Mouse (Mus musculus) lung, postnatal 36 days (tissue): ENCODE measurements around the gene Zdhhc15.
"Not testable (repeated sequence)": the region's sequence is repeated elsewhere in the genome, so short reads cannot be mapped to it uniquely, and the experiment has no call there.

Experiments used
- DNase-seq: peaks from one replicate; pipeline ENCODE4 v3.0.0; 2022; ENCODE audit warnings: mixed read lengths

The Zdhhc15 gene

DNA sequence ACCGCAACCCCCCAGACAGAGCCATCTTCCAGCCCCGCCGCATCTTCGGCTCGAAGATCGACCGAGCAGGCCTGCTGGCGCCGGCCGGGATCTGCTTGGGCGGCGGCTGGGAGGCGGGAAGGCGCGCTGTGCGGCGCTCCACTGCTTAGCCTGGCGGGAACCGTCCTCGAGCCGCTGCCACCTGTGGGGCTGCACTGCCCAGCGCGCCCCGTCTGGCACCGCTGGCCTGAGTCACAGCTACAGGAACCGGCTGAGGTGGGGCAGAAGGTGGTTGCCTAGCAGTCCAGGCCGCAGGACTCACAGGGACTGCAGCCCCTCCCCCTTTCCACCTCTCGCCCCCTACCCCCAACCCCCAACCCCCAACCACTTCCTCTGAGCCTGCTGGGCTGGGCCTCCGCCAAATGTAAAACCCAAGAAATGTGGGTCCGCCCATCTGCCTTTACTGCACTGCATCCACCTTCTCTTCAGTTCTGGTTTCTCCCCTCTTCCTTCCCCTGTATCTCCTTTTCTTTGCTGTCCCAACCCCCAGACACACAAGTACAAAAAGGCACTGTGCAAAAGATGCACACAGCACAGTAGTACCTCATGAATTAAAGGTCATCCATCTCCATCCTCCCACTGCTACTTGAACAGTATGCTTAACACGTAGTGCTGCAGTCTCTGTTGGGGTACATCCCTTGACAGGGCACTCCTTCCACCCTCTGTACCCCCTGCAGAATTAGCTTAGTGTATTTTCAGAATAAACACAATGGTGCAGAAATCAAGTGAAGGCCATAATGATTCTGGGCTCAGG, at the start of gene Zdhhc15:
Gene Zdhhc15 (minus strand): TSS at position 308 of the 793 bp plus-strand sequence.
- peak; percentile 29 for DNase-seq

DNA sequence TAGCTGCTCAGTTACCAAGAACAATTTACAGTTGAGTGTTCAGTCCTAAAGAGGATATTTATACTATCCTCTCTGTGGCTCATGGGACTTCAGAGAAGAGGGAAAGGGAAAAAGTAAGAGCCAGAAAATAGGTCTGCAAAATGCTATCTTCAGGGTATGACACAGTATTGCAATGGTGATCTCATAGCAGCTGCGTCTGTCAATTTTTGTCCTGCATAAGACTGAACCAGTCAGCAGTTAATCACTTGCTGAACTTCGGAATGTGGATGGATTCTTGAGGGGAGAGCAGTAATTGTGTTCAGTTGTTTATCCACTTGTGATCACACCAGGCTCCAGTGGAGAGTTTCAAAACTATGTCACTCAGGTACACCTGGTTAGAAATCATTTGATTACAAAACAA, 37.1 kb upstream of the Zdhhc15 start:
- no peak for DNase-seq

DNA sequence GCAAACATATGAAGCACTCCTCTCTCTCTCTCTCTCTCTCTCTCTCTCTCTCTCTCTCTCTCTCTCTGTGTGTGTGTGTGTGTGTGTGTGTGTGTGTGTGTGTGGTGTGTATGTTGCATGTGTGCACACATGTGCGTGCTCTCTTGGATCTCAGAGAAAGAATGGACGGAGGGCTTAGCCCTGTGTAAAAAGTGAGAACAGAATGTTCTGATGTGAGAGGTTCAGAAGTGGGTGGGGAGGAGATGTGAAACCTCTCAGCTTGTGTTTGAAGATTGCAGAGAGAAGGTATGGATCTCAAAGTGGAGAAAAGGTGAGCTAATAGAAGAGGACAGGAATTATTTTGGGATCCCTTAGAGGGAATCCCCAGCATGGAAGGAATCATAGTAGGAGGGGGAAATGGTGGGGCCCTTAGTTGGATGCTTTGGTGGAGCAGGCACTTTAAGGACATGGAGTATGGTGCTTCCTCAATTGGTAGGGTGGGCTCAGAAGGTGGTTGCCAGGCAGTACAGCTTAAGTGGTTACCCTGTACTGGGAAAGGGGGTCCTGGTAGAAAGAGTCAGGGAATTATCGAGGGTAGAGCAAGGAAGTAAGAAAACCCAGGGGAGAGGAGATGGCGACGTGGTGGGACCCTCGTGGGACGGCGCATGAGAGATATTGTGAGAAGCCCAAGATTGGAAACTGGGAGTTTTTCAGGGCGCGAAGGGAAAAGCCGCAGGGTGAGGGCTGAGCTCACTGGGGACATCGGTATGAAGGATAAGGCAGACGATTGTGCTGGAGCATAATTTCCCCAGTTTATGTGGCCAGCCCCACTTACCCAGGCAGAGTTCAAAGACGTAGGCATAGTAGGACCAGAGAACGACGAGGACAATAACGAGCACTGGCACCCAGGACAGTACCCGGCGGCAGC, 761 bp downstream of the Zdhhc15 start:
- peak; percentile 24 for DNase-seq

DNA sequence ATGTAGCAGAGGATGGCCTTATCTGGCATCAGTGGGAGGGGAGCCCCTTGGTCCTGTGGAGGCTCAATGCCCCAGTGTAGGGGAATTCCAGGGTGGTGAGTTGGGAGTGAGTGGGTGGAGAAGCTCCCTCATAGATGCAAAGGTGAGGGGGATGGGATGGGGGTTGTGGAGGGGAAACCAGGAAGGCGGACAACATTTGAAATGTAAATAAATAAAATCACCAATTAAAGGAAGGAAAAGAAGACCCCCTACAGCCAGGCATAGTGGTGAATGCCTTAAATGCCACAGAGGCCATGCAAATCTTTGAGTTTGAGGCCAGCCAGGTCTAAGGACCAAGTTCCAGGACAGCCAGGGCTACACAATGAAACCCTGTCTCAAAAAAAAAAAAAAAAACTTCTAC, 13.9 kb downstream of the Zdhhc15 start:
- DNase-seq, result no peak

DNA sequence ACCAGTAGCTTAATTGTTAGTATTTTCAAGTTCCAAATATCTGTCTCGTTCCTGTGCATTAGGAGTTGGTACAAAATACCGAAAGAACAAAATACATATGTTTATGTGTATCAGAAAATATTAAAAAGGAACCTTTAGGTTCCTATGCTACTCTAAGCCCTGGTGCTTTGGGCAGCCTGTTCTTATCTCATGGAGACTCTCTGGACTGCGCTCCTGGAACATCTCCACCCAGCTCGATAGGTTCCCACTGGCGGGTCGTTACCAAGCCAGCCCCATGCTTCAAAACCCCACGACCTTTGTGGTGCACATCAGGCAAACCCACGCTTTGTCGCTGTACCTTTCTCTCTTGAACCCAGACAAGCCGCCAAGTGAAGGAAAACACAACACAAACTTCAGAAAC, 58.3 kb downstream of the Zdhhc15 start:
- DNase-seq, result no peak

DNA sequence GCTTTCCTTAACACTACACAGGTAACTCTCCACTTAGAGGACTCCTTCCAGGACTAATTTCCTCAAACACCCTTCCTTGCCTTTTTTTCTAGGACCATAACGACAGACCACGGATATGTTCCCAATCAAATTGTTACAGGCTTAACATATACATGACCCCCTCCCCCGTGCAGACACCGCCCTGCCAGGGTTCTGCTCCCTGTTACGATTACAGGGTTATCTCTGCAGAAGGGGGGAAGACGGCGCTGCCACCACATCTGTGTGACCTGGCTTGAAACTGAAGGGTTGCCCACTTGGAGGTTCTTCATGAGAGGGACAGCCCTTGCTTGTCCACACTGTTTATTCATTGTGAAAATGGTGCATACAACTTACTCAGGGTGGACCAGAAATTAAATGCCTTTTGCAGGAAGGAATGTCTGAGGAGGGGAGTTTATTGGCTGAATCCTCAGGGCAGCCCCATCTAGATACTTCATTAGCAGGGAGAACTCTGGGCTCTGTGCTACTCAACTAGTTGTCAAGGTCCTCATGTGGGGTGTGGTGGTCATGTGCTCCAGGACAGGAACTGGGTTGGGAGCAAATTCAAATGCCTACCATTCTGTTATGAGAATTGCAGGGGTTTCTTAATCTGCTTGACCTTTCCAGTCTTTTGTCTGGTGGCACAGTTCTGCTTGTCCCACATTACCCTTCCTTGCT, 67.0 kb downstream of the Zdhhc15 start:
- not testable (repeated sequence) for DNase-seq

DNA sequence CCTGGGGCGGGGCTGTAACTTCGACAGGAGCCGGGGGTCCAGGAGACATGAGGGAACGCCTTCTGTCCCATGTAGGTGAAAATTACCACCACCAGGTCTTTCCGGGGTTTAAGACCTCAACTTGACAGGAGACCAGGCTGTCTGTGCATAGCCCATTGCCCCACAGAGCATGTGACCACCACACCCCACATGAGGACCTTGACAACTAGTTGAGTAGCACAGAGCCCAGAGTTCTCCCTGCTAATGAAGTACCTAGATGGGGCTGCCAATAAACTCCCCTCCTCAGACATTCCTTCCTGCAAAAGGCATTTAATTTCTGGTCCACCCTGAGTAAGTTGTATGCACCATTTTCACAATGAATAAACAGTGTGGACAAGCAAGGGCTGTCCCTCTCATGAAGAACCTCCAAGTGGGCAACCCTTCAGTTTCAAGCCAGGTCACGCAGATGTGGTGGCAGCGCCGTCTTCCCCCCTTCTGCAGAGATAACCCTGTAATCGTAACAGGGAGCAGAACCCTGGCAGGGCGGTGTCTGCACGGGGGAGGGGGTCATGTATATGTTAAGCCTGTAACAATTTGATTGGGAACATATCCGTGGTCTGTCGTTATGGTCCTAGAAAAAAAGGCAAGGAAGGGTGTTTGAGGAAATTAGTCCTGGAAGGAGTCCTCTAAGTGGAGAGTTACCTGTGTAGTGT, 68.5 kb downstream of the Zdhhc15 start:
- not testable (repeated sequence) for DNase-seq

DNA sequence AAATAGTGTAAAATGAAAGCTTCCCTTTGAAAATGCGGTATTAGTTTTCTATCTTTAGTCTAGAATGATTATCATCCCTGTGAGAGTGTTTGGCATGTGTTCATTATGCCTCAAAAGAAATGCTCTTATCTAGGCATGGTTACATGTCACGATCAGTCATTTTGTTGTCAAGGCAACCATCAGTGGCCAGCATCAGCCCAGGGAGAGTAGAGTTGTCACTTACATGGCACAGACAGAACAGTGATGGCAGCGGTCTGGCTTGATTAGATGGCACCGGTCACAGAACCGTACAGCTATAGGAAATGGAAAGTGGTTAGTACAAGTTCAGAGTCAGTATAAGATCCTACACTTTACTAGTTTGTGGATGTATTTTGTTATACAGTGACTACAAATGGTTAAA, 96.9 kb downstream of the Zdhhc15 start:
- DNase-seq, result no peak

DNA sequence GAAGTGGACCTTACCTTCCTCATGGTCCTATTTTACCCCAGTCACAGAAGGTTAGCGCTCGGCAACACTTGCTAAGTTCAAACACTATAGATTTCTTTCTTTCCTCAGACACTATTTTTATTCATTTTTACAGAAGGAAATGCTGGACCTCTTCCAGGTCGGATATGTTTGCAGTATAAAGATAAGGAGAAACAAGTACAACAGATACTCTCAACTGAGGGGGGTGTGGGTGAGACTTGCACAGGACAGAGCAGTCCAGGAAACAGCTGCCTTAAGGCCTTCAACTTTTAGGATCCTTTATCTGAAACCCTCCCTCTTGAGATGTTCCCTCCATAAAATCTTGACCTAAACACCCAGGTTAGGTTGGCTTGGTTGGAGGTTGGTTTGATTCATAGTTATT, 103.4 kb downstream of the Zdhhc15 start:
- peak; percentile 1 for DNase-seq

DNA sequence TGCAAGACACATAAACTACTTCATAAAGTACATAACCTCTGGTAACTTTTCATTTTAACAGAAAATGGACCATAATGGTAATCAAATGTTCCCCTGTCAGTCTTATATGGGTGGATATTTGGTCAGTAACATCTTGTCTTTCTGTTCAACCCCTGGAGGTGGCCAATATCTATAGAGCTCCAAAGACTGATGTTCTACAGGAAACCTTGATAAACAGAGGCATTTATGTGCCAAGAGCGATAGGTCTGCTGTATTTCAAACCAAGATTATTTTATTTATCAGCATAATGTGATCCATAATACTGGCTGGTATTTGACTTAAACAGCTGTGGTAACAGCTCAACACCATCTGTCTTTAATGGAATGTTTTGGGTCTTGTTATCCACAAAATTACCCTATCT, 125.6 kb downstream of the Zdhhc15 start:
- no peak for DNase-seq

DNA sequence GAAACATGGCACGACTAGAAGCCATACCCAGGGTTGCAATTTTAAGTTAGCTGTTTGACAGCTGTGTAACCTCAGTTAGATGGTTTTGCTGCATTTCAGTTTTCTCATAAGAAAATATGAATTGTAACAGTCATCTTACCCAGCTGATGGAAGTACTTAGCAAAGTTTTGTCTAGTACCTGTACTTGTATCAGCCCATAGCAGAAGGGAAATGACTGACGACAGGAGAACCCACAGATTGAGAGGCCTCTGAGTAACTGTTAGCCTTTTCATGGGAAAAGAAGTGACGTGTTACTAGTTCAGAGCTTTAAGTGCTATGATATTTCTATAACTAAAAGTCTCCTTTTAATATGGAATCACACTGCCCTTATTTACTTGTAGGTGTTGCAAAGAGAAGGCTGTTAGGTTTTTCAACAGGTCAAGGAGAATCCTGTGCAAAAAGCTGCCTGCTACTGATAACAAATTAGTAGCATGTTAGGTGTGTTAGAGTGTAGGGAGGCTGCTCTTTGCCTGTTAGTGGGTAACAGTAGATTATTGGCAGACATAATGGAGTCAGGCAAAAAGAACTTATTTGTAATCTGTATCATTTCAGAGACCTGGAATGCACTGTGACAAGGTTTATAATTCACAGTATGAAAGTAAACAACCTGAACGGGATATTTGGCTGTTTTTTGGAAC, 126.8 kb downstream of the Zdhhc15 start:
- DNase-seq, result no peak

DNA sequence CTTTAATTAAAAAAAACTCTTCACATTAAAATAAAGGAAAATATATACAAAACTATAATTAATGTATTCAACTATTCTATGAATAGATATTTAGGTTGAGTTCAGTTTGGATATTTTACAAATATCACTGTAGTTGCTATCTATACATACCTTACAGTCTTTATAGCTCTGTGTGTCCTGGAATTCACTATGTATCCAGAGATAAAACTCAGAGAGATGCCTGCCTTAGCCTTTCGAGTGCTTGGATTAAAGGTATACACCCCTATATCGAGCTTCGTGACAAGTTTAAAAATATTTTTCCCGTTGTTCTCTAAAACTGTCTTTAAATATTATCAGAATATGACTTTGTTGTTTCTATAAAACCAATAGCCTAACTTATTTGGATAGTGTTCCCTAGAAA, 128.2 kb downstream of the Zdhhc15 start:
- DNase-seq, result no peak

DNA sequence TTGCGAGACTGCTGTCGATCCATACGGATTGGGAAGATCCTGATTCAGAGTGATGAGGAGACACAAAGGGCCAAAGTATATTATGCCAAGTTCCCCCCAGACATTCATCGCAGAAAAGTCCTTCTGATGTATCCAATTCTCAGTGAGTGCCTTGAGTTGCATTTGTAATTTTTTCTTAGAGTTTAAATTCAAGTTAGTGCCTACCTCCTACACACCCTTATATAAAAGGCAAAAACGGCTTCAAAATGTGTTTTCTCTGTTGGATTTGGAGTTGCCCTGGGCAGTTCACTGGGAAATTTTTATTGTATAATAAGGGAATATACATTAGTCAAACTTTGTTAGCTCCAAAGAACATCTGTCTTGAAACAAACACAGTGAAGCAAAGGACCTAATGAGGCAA, 169.1 kb downstream of the Zdhhc15 start:
- DNase-seq, result no peak

DNA sequence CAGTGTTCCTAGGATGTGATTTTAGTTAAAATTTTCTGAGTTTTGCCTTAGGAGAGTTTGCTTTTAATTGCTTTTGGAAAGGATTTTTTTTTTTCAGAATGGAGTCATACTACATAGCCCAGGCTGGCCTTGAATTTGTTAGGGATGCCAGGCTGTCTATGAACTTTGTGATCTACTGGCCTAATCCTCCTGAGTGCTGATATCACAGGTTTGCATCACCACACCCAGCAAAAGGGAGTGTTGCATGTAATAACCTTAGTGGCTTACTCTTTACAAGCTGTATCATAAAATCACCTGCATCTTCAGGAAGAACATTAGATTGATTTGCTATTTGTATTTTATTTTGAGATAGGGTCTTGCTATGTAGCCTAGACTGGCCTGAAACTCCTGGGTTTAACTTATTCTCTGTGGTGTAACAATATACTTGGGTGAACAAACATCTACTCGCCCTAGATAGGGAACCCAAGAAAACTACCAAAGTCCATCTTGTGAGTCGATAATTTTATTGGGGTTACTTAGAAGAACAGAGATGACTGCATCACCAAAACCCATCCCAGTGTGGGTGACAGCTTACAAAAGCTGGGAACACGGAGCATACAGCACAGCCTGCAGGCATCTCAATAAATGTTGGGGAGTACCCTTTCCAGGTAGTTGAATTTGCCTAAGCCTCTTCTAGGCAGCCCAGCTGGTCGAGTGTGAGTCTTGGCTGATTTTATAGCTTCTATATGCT, 181.1 kb downstream of the Zdhhc15 start:
- DNase-seq, result no peak

DNA sequence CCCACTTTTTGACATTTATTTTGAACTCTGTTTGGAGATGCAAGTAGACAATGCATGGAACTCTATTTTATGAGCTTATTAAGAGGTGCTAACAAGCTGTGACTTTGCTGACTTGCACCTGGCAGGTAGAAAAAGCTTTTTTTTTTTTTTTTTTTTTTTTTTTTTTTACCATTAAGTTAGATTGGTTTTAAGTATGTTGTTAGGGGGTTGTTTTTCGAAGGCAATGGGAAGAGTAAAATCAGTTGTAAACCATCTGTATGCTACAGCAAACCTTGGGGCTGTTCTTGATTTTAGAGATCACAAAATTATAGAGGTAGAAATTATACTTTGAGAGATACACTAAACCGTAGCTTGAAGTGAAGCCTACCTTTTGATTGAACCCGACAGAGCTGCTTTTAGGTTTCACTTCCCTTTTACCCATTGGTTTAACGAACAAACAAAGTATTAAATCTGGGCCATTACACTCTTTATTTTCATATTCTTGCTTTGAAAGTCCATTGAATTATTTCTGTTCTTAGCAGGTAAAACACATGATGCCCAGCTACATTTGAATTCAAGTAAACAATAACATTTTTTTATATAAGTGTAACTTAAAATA, 181.9 kb downstream of the Zdhhc15 start:
- DNase-seq, result no peak

DNA sequence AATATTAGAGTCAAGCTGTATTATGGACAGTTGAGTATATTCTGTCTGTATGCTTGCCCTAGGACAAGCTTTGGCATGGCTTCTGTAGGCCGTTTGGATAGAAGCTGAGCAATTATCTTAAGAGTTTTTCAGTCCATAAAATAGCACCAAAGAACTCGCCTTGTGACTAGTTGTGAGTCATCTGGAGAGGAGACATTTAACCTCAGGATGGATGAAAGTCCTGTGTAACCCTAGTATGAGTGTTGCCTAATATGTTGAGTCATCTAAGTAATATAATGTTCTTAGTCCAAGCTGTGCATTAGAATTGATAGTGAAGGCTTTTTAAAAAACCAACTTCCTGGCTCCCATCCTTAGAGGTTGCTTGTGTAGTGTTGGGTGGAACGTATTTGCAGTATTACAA, 182.8 kb downstream of the Zdhhc15 start:
- no peak for DNase-seq
